Mouse (Mus musculus) gastrocnemius, postnatal 10 days (tissue): ENCODE measurements at regions not wholly inside any gene's neighbourhood (a gene's known extent, or its start where the extent isn't known, plus 50 kb on each side); places are given as distances from the start of the nearest gene placed in this dataset.

ENCODE experiments used
- DNase-seq: peaks from one replicate; pipeline ENCODE4 v3.0.0; 2021; ENCODE audit warnings: mixed read lengths

- DNase-seq, result no peak
These were observed 53.0 kb downstream of the Gm12689 start for GRCm38 (mm10) chr4:99348674-99349073.

- DNase-seq, result no peak
These were observed 57.5 kb downstream of the Gm12689 start for GRCm38 (mm10) chr4:99353122-99353774.

- DNase-seq, result no peak
These were observed 58.5 kb downstream of the Gm12689 start for GRCm38 (mm10) chr4:99354241-99354640.

GRCm38 (mm10) chr4:99354835-99355234 lies 59.1 kb downstream of the Gm12689 start:
- no peak for DNase-seq

- no peak for DNase-seq
These were observed 72.3 kb downstream of the Gm12689 start for GRCm38 (mm10) chr4:99368036-99368435.

GRCm38 (mm10) chr4:99371162-99371561 lies 75.5 kb downstream of the Gm12689 start:
- DNase-seq, result no peak

GRCm38 (mm10) chr4:99376171-99376570 lies 80.5 kb downstream of the Gm12689 start:
- no peak for DNase-seq

- DNase-seq, result no peak
These were observed 81.2 kb downstream of the Gm12689 start for GRCm38 (mm10) chr4:99376911-99377310.

GRCm38 (mm10) chr4:99379983-99380382 lies 84.3 kb downstream of the Gm12689 start:
- DNase-seq, result no peak

- no peak for DNase-seq
These were observed 89.7 kb downstream of the Gm12689 start for GRCm38 (mm10) chr4:99385381-99385780.

GRCm38 (mm10) chr4:99389428-99389827 lies 93.7 kb downstream of the Gm12689 start:
- no peak for DNase-seq

GRCm38 (mm10) chr4:99392986-99393385 lies 97.3 kb downstream of the Gm12689 start:
- DNase-seq, result no peak

- no peak for DNase-seq
These were observed 98.5 kb downstream of the Gm12689 start for GRCm38 (mm10) chr4:99394244-99394643.

GRCm38 (mm10) chr4:99407466-99407865 lies 111.8 kb downstream of the Gm12689 start:
- no peak for DNase-seq

- DNase-seq, result no peak
These were observed 127.7 kb downstream of the Gm12689 start for GRCm38 (mm10) chr4:99423449-99423848.

GRCm38 (mm10) chr4:99445077-99445754 lies 149.5 kb downstream of the Gm12689 start:
- DNase-seq, result peak; percentile 9

GRCm38 (mm10) chr4:99445755-99446128 lies 150.0 kb downstream of the Gm12689 start:
- no peak for DNase-seq

GRCm38 (mm10) chr4:99458984-99459383 lies 163.3 kb downstream of the Gm12689 start:
- DNase-seq, result no peak

- DNase-seq, result peak; percentile 29
These were observed 163.7 kb downstream of the Gm12689 start for GRCm38 (mm10) chr4:99459436-99459835.

GRCm38 (mm10) chr4:99465493-99465892 lies 169.8 kb downstream of the Gm12689 start:
- DNase-seq, result no peak

- DNase-seq, result no peak
These were observed 180.1 kb downstream of the Gm12689 start for GRCm38 (mm10) chr4:99475701-99476218.

GRCm38 (mm10) chr4:99484271-99484670 lies 171.8 kb upstream of the Foxd3 start:
- no peak for DNase-seq

GRCm38 (mm10) chr4:99491536-99492514 lies 164.3 kb upstream of the Foxd3 start:
- no peak for DNase-seq
